ENCODE assay signal across 16 mouse cellular contexts in the genomic region with DNA sequence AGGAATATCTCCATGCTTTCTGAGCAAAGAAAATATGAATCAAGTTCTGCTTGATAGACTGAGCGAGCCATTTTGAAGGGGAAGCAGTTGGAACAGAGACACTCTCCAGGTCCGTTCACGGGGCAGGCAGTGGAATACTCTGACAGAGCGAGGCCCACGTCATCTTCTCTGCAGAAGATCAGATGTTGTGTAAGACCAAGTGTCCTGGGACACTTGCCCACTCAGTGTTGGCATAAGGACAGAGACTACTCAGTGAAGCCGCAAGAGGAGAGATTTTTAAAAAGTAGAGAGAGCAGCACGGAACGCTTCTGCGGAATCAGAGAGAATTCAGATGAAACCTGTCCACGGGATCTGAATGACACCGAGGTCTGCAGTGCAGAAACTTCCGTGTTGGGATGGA.
DNase-seq lines count a peak whose midpoint lies in the region; TF ChIP-seq lines count a peak whose summit lies in the region.
"Had no signal": no experiment of that assay in that cellular context is flagged by ENCODE, and none has a peak within 500 bp of the region (broad histone marks: within the 10 kb centered on the region; RNA-seq: fewer than 3 reads in every experiment).

No protein-coding gene starts in this region.

- no peak for TF ChIP-seq CTCF in thymus, adult 2 months (IDR thresholded peaks at IDR 0.05; ENCODE audit: borderline replicate concordance, control insufficient read depth, extremely low read depth, insufficient read depth, low read length, poor library complexity)

- no peaks in the 10 kb centered on the region for H3K4me1 ChIP-seq in thymus, adult 2 months (replicated peaks; ENCODE audit: control insufficient read depth, insufficient read depth, low read length)
- H3K4me1 ChIP-seq: forebrain, embryonic 10.5 days; heart, embryonic 13.5 days; hindbrain, embryonic 13.5 days; kidney, embryonic 15.5 days; liver, embryonic 13.5 days; lung, embryonic 15.5 days; neural tube, embryonic 12.5 days had no signal

- no peak for TF ChIP-seq POLR2A in thymus, adult 2 months (IDR thresholded peaks at IDR 0.05; ENCODE audit: control insufficient read depth, extremely low read depth, insufficient read depth, low read length, poor library complexity)

- H3K36me3 ChIP-seq in thymus, adult 2 months (ENCODE audit: control insufficient read depth, insufficient read depth, low read length), result no peaks in the 10 kb centered on the region
- H3K36me3 ChIP-seq: forebrain, embryonic 10.5 days; heart, embryonic 13.5 days; kidney, embryonic 15.5 days; liver, embryonic 13.5 days; lung, embryonic 15.5 days had no signal

- 93% methylated on average over 12 of the region's 12 CpGs for WGBS in thymus, adult 2 months

- H3K27me3 ChIP-seq in thymus, adult 2 months (ENCODE audit: control insufficient read depth, insufficient read depth, low read length), result no peaks in the 10 kb centered on the region
- H3K27me3 ChIP-seq: heart, embryonic 13.5 days; hindbrain, embryonic 13.5 days; kidney, embryonic 15.5 days; liver, embryonic 13.5 days; lung, embryonic 15.5 days; neural tube, embryonic 12.5 days; Patski had no signal

- DNase-seq in gastrocnemius, postnatal 25 days, result peak; percentile 10
- no peak for DNase-seq in gastrocnemius, postnatal 14 days
- peak; percentile 18 for DNase-seq in adipocyte (ENCODE audit: low spot score)
- DNase-seq in adrenal gland, adult 8-10 months, result peak; percentile 26
- peak; percentile 13 to 15 for DNase-seq in cerebellum, postnatal 14 days
- DNase-seq in testis, postnatal 10 days (ENCODE audit: low spot score), result no peak
- DNase-seq in thymus, adult 2 months, result no peak
- DNase-seq: heart, adult 18-20 months; liver, embryonic 13.5 days had no signal

- H3K27ac ChIP-seq in thymus, adult 2 months (ENCODE audit: control insufficient read depth, insufficient read depth, low read length), result no peak overlapping the region
- H3K27ac ChIP-seq: forebrain, embryonic 10.5 days; heart, embryonic 13.5 days; hindbrain, embryonic 13.5 days; kidney, embryonic 15.5 days; liver, embryonic 13.5 days; lung, embryonic 15.5 days; neural tube, embryonic 12.5 days had no signal

- no peak overlapping the region for H3K4me3 ChIP-seq in thymus, adult 2 months (ENCODE audit: control insufficient read depth, insufficient read depth, low read length)
- H3K4me3 ChIP-seq: forebrain, embryonic 10.5 days; heart, embryonic 13.5 days; hindbrain, embryonic 13.5 days; kidney, embryonic 15.5 days; liver, embryonic 13.5 days; lung, embryonic 15.5 days; neural tube, embryonic 12.5 days had no signal

- intact Hi-C loops in gastrocnemius, postnatal 14 days (cut with DNase I; ENCODE audit: low total_unique reads), result no loop called here

Comparison
In these comparisons a context has a peak if more than half of its experiments do, and no peak if none do; other contexts are left out.
1. DNase-seq: peak in gastrocnemius, postnatal 25 days (single experiment), adipocyte (single experiment), adrenal gland, adult 8-10 months (single experiment) and cerebellum, postnatal 14 days (2 of 2); none in gastrocnemius, postnatal 14 days (single experiment), testis, postnatal 10 days (single experiment) and thymus, adult 2 months (single experiment).